Mouse (Mus musculus) forebrain, postnatal 0 days (tissue): ENCODE results near the gene Bhlha9. TPM values are rescaled to one million over a fixed set of nuclear protein-coding genes. Genes with fewer than 3 reads are reported as not detected.

Experiments
- ATAC-seq: fragments of 200-750 bp; cut with Nextera tagmentation; 2 replicates; pipeline ENCODE4 v1.8.0; 2017; ENCODE audit warnings: mild to moderate bottlenecking, moderate library complexity
- DNase-seq: peaks from one replicate; pipeline ENCODE4 v3.0.0-alpha.2; 2015
- H3K27ac ChIP-seq: fragments of 300-500 bp; sonication (generic); 2 replicates; pipeline ENCODE4 v1.5.1; 2014; ENCODE audit warnings: low read depth, mild to moderate bottlenecking, antibody characterized with exemption, low read length, moderate library complexity, mixed read lengths
- H3K27me3 ChIP-seq: fragments of 300-500 bp; sonication (generic); 2 replicates; pipeline ENCODE4 v1.6.1; 2014; ENCODE audit warnings: mild to moderate bottlenecking, low read length, mixed read lengths; ENCODE audit not compliant: insufficient read depth
- H3K36me3 ChIP-seq: fragments of 300-500 bp; sonication (generic); 2 replicates; pipeline ENCODE4 v1.6.1; 2014; ENCODE audit warnings: mild to moderate bottlenecking, moderate library complexity; ENCODE audit not compliant: insufficient read depth
- H3K4me1 ChIP-seq: fragments of 300-500 bp; sonication (generic); 2 replicates; pipeline ENCODE4 v1.6.1; 2014; ENCODE audit warnings: antibody characterized with exemption; ENCODE audit not compliant: insufficient read depth
- H3K4me2 ChIP-seq: fragments of 300-500 bp; sonication (generic); 2 replicates; pipeline ENCODE4 v1.6.1; 2014; ENCODE audit warnings: low read depth, mild to moderate bottlenecking, moderate library complexity
- H3K4me3 ChIP-seq: fragments of 300-500 bp; sonication (generic); 2 replicates; pipeline ENCODE4 v1.5.1; 2014; ENCODE audit warnings: low read depth, low read length, mixed read lengths
- H3K9ac ChIP-seq: fragments of 300-500 bp; sonication (generic); 2 replicates; pipeline ENCODE4 v1.6.1; 2014; ENCODE audit warnings: mild to moderate bottlenecking
- H3K9me3 ChIP-seq: fragments of 300-500 bp; sonication (generic); 2 replicates; pipeline ENCODE4 v1.6.1; 2016; ENCODE audit warnings: low read length
- CTCF ChIP-seq: sonication (generic); IDR thresholded peaks from 2 replicates; pipeline ENCODE4 v1.5.1; 2016; ENCODE audit warnings: antibody characterized with exemption, control low read depth, low read depth
- WGBS: fragments of 180-500 bp; shearing (Covaris S2); extraction: QIAGEN DNeasy Blood & Tissue Kit; methylation state at CpG from one replicate; pipeline ENCODE4 v1.1.7; 2014; 5-methylcytosine and 5-hydroxymethylcytosine counted together
- polyA plus RNA-seq: library from polyadenylated mRNA; unstranded; fragments of >200 nt; fragmentation: Nextera tagmentation; extraction: Ambion mirVana; gene quantifications from 2 replicates; pipeline ENCODE4 v1.2.1, GENCODE M21; 2015
- total RNA-seq: library from RNA; depleted of rRNA; stranded (reverse); fragments of >200 nt; gene quantifications from 2 replicates; pipeline ENCODE4 v1.2.3, GENCODE M21; 2014; rRNA removed

Gene Bhlha9
- total and polyA plus RNA-seq, 2 experiments from 2014 or later, result 0.62 to 1.8 TPM

GRCm38 (mm10) chr11:76708066-76708465, 35.8 kb downstream of the Bhlha9 start:
- H3K9ac ChIP-seq, result no peak overlapping the region
- no peak overlapping the region for H3K4me3 ChIP-seq
- no peak overlapping the region for H3K4me2 ChIP-seq
- ATAC-seq, result no peak
- no peaks in the 10 kb centered on the region for H3K36me3 ChIP-seq
- H3K27ac ChIP-seq, result no peak overlapping the region
- H3K9me3 ChIP-seq, result no peaks in the 10 kb centered on the region
- no peak for DNase-seq
- no peaks in the 10 kb centered on the region for H3K4me1 ChIP-seq
- 91% methylated on average over 1 of the region's 1 CpGs for WGBS
- no peak for TF ChIP-seq CTCF
- no peaks in the 10 kb centered on the region for H3K27me3 ChIP-seq

GRCm38 (mm10) chr11:76708881-76709280, 36.6 kb downstream of the Bhlha9 start:
- no peaks in the 10 kb centered on the region for H3K27me3 ChIP-seq
- no peak overlapping the region for H3K4me3 ChIP-seq
- H3K9ac ChIP-seq, result no peak overlapping the region
- no peak overlapping the region for H3K4me2 ChIP-seq
- ATAC-seq (no peak), DNase-seq (no peak)
- no peaks in the 10 kb centered on the region for H3K4me1 ChIP-seq
- H3K36me3 ChIP-seq, result no peaks in the 10 kb centered on the region
- no peak for TF ChIP-seq CTCF
- H3K9me3 ChIP-seq, result no peaks in the 10 kb centered on the region
- no peak overlapping the region for H3K27ac ChIP-seq
- WGBS, result 57% methylated on average over 1 of the region's 1 CpGs

- no peak overlapping the region for H3K27ac ChIP-seq
- H3K9me3 ChIP-seq, result no peaks in the 10 kb centered on the region
- no peaks in the 10 kb centered on the region for H3K36me3 ChIP-seq
- ATAC-seq, result no peak
- H3K4me3 ChIP-seq, result no peak overlapping the region
- WGBS, result 24% methylated on average over 16 of the region's 17 CpGs
- no peaks in the 10 kb centered on the region for H3K27me3 ChIP-seq
- TF ChIP-seq CTCF, result no peak
- no peak for DNase-seq
- no peak overlapping the region for H3K4me2 ChIP-seq
- no peaks in the 10 kb centered on the region for H3K4me1 ChIP-seq
- H3K9ac ChIP-seq, result no peak overlapping the region
Measured at GRCm38 (mm10) chr11:76709625-76710452, 37.6 kb downstream of the Bhlha9 start.

GRCm38 (mm10) chr11:76717000-76717399, 44.7 kb downstream of the Bhlha9 start:
- Histone ChIP-seq H3K4me2 (no peak overlapping the region), H3K9ac (no peak overlapping the region), H3K4me1 (no peaks in the 10 kb centered on the region), H3K36me3 (no peaks in the 10 kb centered on the region), H3K27ac (no peak overlapping the region), H3K9me3 (no peaks in the 10 kb centered on the region), H3K27me3 (no peaks in the 10 kb centered on the region), H3K4me3 (no peak overlapping the region)
- ATAC-seq, result no peak
- WGBS, result 82% methylated on average over 4 of the region's 4 CpGs
- no peak for DNase-seq
- TF ChIP-seq CTCF, result no peak

Other genes starting within 250 kb of the Bhlha9 start
- 241 and 262 TPM in 2 replicates for gene Abr, start 50.2 kb upstream of the Bhlha9 start, total RNA-seq
- gene Abr, start 50.2 kb upstream of the Bhlha9 start, polyA plus RNA-seq, result 99.1 and 110 TPM in 2 replicates
- 0.19 and 0.38 TPM in 2 replicates for gene Trarg1, start 7.3 kb downstream of the Bhlha9 start, total RNA-seq
- 0.28 and 0.40 TPM in 2 replicates for gene Trarg1, start 7.3 kb downstream of the Bhlha9 start, polyA plus RNA-seq
- 25.4 and 35.0 TPM in 2 replicates for gene Gosr1, start 91.1 kb downstream of the Bhlha9 start, total RNA-seq
- 21.5 and 22.0 TPM in 2 replicates for gene Gosr1, start 91.1 kb downstream of the Bhlha9 start, polyA plus RNA-seq
- 35.5 and 44.0 TPM in 2 replicates for gene Cpd, start 174.5 kb downstream of the Bhlha9 start, total RNA-seq
- 3.9 and 5.6 TPM in 2 replicates for gene Cpd, start 174.5 kb downstream of the Bhlha9 start, polyA plus RNA-seq
- gene Tmigd1, start 229.7 kb downstream of the Bhlha9 start, total RNA-seq, result not detected in 2 replicates
- 0.13 TPM in 1 of 2 replicates, not detected in the other for gene Tmigd1, start 229.7 kb downstream of the Bhlha9 start, polyA plus RNA-seq